In the genomic region with DNA sequence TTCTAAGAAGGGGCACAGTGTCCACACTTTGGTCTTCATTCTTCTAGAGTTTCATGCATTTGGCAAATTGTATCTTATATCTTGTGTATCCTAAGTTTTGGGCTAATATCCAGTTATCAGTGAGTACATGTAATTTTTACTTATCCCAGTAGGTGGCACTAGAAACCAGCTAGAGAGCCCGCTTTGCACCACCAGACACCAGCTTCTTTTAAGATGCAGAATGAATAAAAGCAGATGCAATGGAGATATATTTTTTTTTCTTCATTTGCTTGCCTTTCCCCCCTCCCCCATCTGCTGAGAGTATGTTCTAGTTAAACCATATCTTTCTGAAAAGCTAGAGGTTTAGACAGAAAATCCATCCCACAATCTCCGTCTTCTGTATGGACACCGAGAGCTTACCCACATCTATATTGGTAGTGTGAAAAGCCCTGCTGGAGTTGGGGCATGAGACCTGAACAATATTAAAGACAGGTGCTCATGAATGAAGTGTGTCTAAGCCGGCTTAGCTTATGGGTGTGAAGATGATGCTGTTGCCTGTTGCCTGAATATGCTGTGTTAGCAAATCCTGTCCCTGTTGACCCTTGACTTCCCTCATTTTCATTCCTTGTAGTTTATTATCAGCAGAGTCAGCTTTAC, we compare ENCODE assay signal across 10 mouse cellular contexts. TPM values are rescaled to one million over a fixed set of nuclear protein-coding genes. Genes with fewer than 3 reads are reported as not detected.
DNase-seq lines count a peak whose midpoint lies in the region; ATAC-seq and TF ChIP-seq lines count a peak whose summit lies in the region.
"Had no signal": no experiment of that assay in that cellular context is flagged by ENCODE, and none has a peak within 500 bp of the region (broad histone marks: within the 10 kb centered on the region; RNA-seq: fewer than 3 reads in every experiment).

No protein-coding gene starts in this region.

- no peaks in the 10 kb centered on the region for H3K36me3 ChIP-seq in stomach, postnatal 0 days (ENCODE audit: control insufficient read depth, insufficient read depth, low read length)
- H3K36me3 ChIP-seq: embryonic facial prominence, embryonic 13.5 days had no signal

- no peak for TF ChIP-seq EP300 in stomach, postnatal 0 days (optimal IDR thresholded peaks at IDR 0.05)

- H3K4me3 ChIP-seq in stomach, postnatal 0 days (ENCODE audit: low read depth, low read length): no peak overlapping the region
- H3K4me3 ChIP-seq: embryonic facial prominence, embryonic 13.5 days; neural tube, embryonic 13.5 days had no signal

- TF ChIP-seq CTCF in stomach, postnatal 0 days (IDR thresholded peaks at IDR 0.05; ENCODE audit: low read depth): peak; percentile 80

- H3K9me3 ChIP-seq in stomach, postnatal 0 days (ENCODE audit: control insufficient read depth, low read length): no peaks in the 10 kb centered on the region
- H3K9me3 ChIP-seq: embryonic facial prominence, embryonic 13.5 days; neural tube, embryonic 13.5 days had no signal

- no peak for ATAC-seq in CD4-positive, CD25-positive, alpha-beta regulatory T cell, adult 4 months
- ATAC-seq in stomach, postnatal 0 days (ENCODE audit: low FRiP score, low TSS enrichment): no peak
- no peak for ATAC-seq in monocyte, adult 5-6 weeks (replicated peaks; ENCODE audit: insufficient number of reproducible peaks, low FRiP score, low TSS enrichment, poor library complexity, severe bottlenecking)

- H3K4me1 ChIP-seq in stomach, postnatal 0 days (replicated peaks; ENCODE audit: control insufficient read depth, insufficient read depth): no peaks in the 10 kb centered on the region
- H3K4me1 ChIP-seq: embryonic facial prominence, embryonic 13.5 days had no signal

- peak; percentile 18 for DNase-seq in CD4-positive, CD25-positive, alpha-beta regulatory T cell, adult 2 months (ENCODE audit: low read depth, low spot score)
- DNase-seq in kidney, postnatal 14 days: peak; percentile 27
- DNase-seq in kidney, adult 18-20 months: no peak
- DNase-seq in c-Kit-positive CD71-positive TER-119-negative erythroid progenitor cells, embryonic 14.5 days (ENCODE audit: low read depth): peak; percentile 9
- peak; percentile 19 to 28 for DNase-seq in kidney, postnatal 36 days
- DNase-seq in stomach, postnatal 0 days (ENCODE audit: low spot score): no peak

- no peaks in the 10 kb centered on the region for H3K27me3 ChIP-seq in stomach, postnatal 0 days (ENCODE audit: control insufficient read depth, insufficient read depth, low read length)
- H3K27me3 ChIP-seq: embryonic facial prominence, embryonic 13.5 days; neural tube, embryonic 13.5 days had no signal

- 58% methylated on average over 4 of the region's 4 CpGs for WGBS in stomach, postnatal 0 days

- no peak overlapping the region for H3K27ac ChIP-seq in stomach, postnatal 0 days (replicated peaks)
- H3K27ac ChIP-seq: embryonic facial prominence, embryonic 13.5 days; neural tube, embryonic 13.5 days had no signal

- H3K9ac ChIP-seq in stomach, postnatal 0 days (ENCODE audit: low read length): no peak overlapping the region
- H3K9ac ChIP-seq: embryonic facial prominence, embryonic 13.5 days; neural tube, embryonic 13.5 days had no signal

- H3K4me2 ChIP-seq in stomach, postnatal 0 days (replicated peaks; ENCODE audit: low read depth): no peak overlapping the region
- H3K4me2 ChIP-seq: embryonic facial prominence, embryonic 13.5 days; neural tube, embryonic 13.5 days had no signal

RNA-seq across cellular contexts. Expression of gene Nell1, which starts 21.0 kb away (rescaled TPM):
- polyA plus RNA-seq in CD4-positive, CD25-positive, alpha-beta regulatory T cell, adult 4 months (2017; shearing (Covaris generic)): not detected
- 1.8 TPM in 2 replicates for polyA plus RNA-seq in stomach, postnatal 0 days (2015; fragmentation: Nextera tagmentation; extraction: Ambion mirVana)
- not detected in 3 replicates for total RNA-seq in monocyte, adult 5-6 weeks (2017)

RNA-seq across cellular contexts. Expression of gene Slc6a5, which starts 43.7 kb away (rescaled TPM):
- not detected for polyA plus RNA-seq in CD4-positive, CD25-positive, alpha-beta regulatory T cell, adult 4 months (2017; shearing (Covaris generic))
- not detected in 2 replicates for polyA plus RNA-seq in stomach, postnatal 0 days (2015; fragmentation: Nextera tagmentation; extraction: Ambion mirVana)
- total RNA-seq in monocyte, adult 5-6 weeks (2017): not detected in 3 replicates

Comparison
In these comparisons a context has a peak if more than half of its experiments do, and no peak if none do; other contexts are left out.
1. DNase-seq: peak in CD4-positive, CD25-positive, alpha-beta regulatory T cell, adult 2 months (single experiment), kidney, postnatal 14 days (single experiment), c-Kit-positive CD71-positive TER-119-negative erythroid progenitor cells, embryonic 14.5 days (single experiment) and kidney, postnatal 36 days (2 of 2); none in kidney, adult 18-20 months (single experiment) and stomach, postnatal 0 days (single experiment).